Mouse (Mus musculus): ENCODE data around the gene Arrdc1. TPM values are rescaled to one million over a fixed set of nuclear protein-coding genes. Genes with fewer than 3 reads are reported as not detected.
A peak's percentile ranks its signal among the peaks of the same experiment; 100 is the strongest.

The Arrdc1 gene
- polyA plus RNA-seq, 1 experiment from 2014 or later = 90.2 TPM

DNA sequence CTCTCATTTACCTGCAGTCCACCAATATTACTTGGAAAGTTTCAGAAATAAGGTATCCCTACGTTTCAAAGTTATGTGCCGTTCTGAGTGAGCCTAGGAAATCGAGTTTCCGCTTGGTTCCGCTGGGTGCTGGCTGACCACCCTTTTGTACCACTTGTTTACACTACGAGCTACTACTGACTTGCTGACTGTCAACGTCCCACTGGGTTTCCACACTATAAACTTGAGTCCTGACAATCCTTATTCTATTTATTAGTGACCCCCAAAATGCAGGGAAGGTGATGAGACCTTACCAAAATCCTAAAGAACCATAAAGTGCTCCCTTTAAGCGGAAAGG lies 15.2 kb downstream of the Arrdc1 start:
- Histone ChIP-seq H3K4me1 (peaks cover 7% of the 10 kb centered on the region), H3K4me3 (replicated peaks) (peak overlapping the region; percentile 97), H3K27me3 (replicated peaks) (no peaks in the 10 kb centered on the region), H3K36me3 (no peaks in the 10 kb centered on the region), H3K9me3 (no peaks in the 10 kb centered on the region), H3K9ac (peak overlapping the region; percentile 46; the same call in 1 of the 2 replicates), H3K4me2 (peak overlapping the region; percentile 67), H3K27ac (peak overlapping the region; percentile 77)
- 9% methylated on average over 8 of the region's 8 CpGs for WGBS
- ATAC-seq (ENCODE audit: insufficient read depth, low FRiP score, low read depth) = peak; percentile 65

DNA sequence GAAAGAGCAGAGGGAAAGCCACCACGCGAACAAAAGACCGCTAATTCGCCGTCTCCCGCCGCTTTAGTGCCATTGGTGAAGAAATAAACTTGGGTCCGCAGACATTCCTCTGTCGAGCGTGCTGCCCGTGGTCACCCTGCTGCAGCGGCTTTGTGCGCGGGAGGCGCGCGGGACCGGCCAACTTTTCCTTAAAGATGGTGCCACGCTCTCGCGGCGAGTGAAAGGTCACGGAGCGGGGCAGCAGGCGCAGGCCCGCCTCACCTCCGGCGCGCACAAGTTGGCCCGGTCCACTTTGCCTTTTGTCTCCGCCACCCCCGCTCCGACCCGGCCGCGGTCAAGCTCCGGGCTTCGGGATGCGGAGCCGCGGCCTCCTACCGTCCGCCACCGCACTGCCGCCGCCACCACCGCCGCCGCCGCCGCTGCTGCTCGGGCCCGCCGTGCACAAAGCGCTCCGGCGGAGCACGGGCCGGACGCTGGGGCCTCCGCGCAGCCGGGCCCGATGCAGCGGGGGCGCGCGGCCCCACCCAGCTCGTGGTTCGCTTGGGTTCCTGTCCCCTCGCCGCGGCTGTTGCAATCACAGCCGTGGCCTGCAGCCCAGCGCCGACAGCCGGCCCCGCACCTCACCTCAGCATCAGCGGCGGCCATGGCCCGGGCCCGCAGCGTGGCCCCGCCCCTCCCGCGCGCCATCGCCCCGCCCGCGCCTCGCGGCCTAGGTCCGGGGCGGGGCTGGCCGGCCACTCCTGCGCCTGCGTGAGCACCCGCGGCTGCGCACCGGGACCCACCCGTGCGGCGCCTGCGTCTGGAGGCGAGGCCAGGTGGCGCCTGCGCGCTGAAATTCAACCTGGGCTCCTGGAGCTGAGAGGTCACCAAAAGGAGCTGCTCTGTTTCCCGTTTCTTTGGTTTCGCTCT lies 15.9 kb downstream of the Arrdc1 start, which contains the start of gene Ehmt1:
TSS of gene Ehmt1 (minus strand) at position 685 of the 909 bp plus-strand sequence.
- ATAC-seq (ENCODE audit: insufficient read depth, low FRiP score, low read depth) = peak; percentile 99
- Histone ChIP-seq H3K27me3 (replicated peaks) (no peaks in the 10 kb centered on the region), H3K36me3 (no peaks in the 10 kb centered on the region), H3K27ac (peak within 1 kb of the TSS; percentile 94), H3K4me3 (replicated peaks) (peak within 1 kb of the TSS; percentile 97), H3K9ac (peak within 1 kb of the TSS; percentile 96), H3K9me3 (no peaks in the 10 kb centered on the region), H3K4me1 (peaks cover 7% of the 10 kb centered on the region), H3K4me2 (peak within 1 kb of the TSS; percentile 67)
- WGBS = under 1% methylated on average over 93 of the region's 112 CpGs

DNA sequence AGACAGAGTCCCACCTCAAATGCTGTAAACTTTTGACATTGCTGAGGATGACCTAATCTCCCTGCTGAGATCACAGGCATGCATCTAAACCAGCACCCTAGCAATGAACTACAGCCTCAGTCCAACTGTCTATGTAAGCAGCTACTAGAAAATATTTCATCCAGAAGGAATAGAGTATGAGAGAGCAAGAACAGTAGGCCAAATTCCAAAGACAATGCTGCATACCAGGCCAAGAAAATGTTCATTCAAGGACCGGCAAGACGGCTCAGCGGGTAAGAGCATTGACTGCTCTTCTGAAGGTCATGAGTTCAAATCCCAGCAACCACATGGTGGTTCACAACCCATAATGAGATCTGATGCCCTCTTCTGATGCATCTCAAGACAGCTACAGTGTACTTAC lies 20.3 kb downstream of the Arrdc1 start:
- no peak overlapping the region for H3K4me2 ChIP-seq
- no peak overlapping the region for H3K9ac ChIP-seq
- no peak overlapping the region for H3K4me3 ChIP-seq (replicated peaks)
- no peak for ATAC-seq (ENCODE audit: insufficient read depth, low FRiP score, low read depth)
- H3K36me3 ChIP-seq = 0 out of 2 replicates have a peak, but pooled peaks cover 3% of the 10 kb centered on the region
- WGBS = 82% methylated on average over 3 of the region's 3 CpGs
- no peak overlapping the region for H3K27ac ChIP-seq
- H3K27me3 ChIP-seq (replicated peaks) = no peaks in the 10 kb centered on the region
- H3K4me1 ChIP-seq = peaks cover 7% of the 10 kb centered on the region
- no peaks in the 10 kb centered on the region for H3K9me3 ChIP-seq

DNA sequence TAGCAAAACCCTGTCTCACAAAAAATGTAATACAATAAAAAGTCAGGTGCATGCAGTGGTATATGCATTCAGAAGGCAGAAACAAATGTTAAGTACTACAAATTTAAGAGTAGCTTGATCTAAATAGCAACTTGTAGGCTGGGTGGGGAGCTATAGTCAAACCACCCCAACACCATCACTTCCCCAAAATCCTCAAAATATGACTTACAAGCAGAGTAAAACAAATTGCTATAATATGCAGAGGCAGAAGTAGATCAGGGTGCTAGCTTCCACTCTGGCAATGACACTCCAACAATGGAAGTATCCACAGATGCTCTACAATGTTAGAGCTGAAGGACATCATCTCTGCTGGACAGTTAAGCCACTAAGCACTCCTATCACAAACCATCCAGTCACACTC lies 22.5 kb downstream of the Arrdc1 start:
- Histone ChIP-seq H3K4me2 (no peak overlapping the region), H3K4me3 (replicated peaks) (no peak overlapping the region), H3K27ac (no peak overlapping the region), H3K9me3 (no peaks in the 10 kb centered on the region), H3K4me1 (peaks cover 2% of the 10 kb centered on the region), H3K36me3 (0 out of 2 replicates have a peak, but pooled peaks cover 3% of the 10 kb centered on the region), H3K27me3 (replicated peaks) (no peaks in the 10 kb centered on the region), H3K9ac (no peak overlapping the region)
- ATAC-seq (ENCODE audit: insufficient read depth, low FRiP score, low read depth) = no peak

DNA sequence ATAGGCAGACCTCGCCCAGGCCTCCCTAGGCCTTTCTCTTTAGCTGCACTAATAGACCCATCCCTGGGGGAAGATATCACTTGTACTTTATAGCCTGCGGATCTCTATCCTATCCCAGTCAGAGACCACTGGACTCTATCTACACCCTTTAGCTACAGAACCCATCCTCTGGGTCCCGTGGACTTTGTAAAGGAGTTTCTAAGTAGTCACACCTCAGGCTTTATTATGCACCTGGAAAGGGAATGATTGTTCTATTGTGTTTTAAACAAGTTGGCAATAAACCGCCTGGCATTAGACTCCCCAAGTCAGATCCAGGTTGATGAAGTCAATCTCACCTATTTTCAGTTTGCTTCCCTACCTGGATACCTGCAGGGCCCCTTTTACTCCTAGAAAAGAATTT lies 22.9 kb downstream of the Arrdc1 start:
- Histone ChIP-seq H3K9ac (no peak overlapping the region), H3K36me3 (0 out of 2 replicates have a peak, but pooled peaks cover 3% of the 10 kb centered on the region), H3K27me3 (replicated peaks) (no peaks in the 10 kb centered on the region), H3K4me1 (no peaks in the 10 kb centered on the region), H3K4me2 (no peak overlapping the region), H3K9me3 (no peaks in the 10 kb centered on the region), H3K27ac (no peak overlapping the region), H3K4me3 (replicated peaks) (no peak overlapping the region)
- WGBS = 94% methylated on average over 4 of the region's 4 CpGs
- no peak for ATAC-seq (ENCODE audit: insufficient read depth, low FRiP score, low read depth)

DNA sequence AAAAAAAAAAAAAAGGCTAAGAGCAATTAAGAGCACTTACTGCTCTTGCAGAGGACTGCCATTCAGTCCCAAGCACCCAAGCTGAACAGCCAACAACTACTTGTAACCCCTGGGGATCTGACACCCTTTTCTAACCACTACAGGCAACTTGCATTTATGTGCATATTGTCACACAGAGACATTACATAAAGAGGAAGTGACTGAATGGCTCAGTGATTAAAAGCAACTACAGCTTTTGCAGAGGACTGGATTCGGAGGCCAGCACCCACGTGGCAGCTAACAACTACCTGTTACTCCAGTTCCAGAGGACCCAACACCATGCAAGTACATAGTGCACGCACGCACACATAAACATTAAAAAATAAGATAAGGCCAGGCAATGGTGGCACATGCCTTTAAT lies 24.6 kb downstream of the Arrdc1 start:
- ATAC-seq (ENCODE audit: insufficient read depth, low FRiP score, low read depth) = no peak
- Histone ChIP-seq H3K27ac (no peak overlapping the region), H3K36me3 (0 out of 2 replicates have a peak, but pooled peaks cover 3% of the 10 kb centered on the region), H3K9me3 (no peaks in the 10 kb centered on the region), H3K9ac (no peak overlapping the region), H3K4me2 (no peak overlapping the region), H3K4me1 (peaks cover 11% of the 10 kb centered on the region; the same call in 1 of the 2 replicates), H3K4me3 (replicated peaks) (no peak overlapping the region), H3K27me3 (replicated peaks) (no peaks in the 10 kb centered on the region)
- 88% methylated on average over 4 of the region's 4 CpGs for WGBS

DNA sequence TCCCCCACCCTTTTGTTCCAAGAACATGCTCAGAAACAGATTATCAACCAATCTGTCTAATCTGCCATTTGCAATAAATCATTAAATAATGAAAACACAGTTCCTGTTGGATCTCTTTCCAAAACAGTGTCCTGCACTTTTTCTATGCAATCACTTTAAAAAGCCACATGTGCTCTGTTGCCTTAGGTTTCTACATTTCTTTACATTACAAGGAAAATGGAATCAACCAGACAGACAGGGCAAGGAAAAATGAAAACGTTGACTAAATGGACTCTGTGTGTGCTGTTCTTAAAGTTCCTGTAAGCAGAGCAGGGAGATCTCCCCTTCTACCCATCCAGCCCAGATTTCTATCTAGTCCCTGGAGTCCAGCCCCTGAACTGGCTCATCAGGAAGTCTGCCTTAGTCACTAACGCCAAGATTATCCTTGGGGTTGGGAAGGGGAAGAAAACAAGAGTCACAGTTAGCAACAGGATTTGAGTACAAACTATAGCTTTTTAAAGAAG lies 29.3 kb downstream of the Arrdc1 start:
- Histone ChIP-seq H3K9ac (no peak overlapping the region), H3K27me3 (replicated peaks) (no peaks in the 10 kb centered on the region), H3K4me2 (no peak overlapping the region), H3K4me3 (replicated peaks) (no peak overlapping the region), H3K9me3 (no peaks in the 10 kb centered on the region), H3K36me3 (no peaks in the 10 kb centered on the region), H3K4me1 (peaks cover 26% of the 10 kb centered on the region; the same call in 1 of the 2 replicates), H3K27ac (peak overlapping the region; percentile 37; the same call in 1 of the 2 replicates)
- peak; percentile 27; the same call in 1 of the 2 replicates for ATAC-seq (ENCODE audit: insufficient read depth, low FRiP score, low read depth)
- 20% methylated on average over 2 of the region's 2 CpGs for WGBS

DNA sequence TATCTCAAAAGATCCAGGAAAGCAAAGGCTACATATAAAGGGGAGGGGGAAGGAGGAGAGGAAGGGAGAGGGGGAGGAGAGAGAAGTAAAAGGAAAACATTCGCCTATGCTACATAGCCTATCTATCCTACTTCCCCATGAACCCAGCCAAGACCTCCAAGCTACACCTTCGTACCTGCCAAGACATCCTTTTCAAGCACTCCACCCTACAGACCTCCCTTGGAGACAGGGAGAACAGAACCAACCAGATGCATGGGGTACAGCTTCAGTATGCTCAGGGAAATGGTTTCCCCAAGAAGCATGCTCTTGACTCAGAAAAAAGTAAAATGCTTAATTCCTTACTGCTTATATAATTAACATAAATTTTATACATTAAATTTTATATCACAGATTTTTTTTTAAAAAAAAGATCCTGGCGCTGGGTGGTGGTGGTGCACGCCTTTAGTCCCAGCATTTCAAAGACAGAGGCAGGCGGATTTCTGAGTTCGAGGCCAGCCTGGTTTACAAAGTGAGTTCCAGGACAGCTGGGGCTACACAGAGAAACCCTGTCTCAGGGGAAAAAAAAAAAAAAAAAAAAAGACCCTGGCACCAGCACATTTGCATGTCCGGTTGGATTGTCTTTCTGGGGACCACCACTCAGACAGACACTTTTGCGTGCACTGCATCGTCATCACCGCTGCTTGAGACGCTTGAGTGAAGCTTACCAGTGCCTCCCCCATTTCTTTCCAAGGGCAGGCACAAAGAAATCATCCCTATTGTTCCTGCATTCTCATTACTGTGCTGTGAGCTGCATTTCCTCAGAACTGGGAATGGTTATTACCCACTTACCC lies 30.0 kb downstream of the Arrdc1 start:
- no peaks in the 10 kb centered on the region for H3K9me3 ChIP-seq
- no peak for ATAC-seq (ENCODE audit: insufficient read depth, low FRiP score, low read depth)
- H3K27me3 ChIP-seq (replicated peaks) = no peaks in the 10 kb centered on the region
- no peak overlapping the region for H3K9ac ChIP-seq
- WGBS = 77% methylated on average over 11 of the region's 11 CpGs
- H3K4me3 ChIP-seq (replicated peaks) = no peak overlapping the region
- peaks cover 26% of the 10 kb centered on the region; the same call in 1 of the 2 replicates for H3K4me1 ChIP-seq
- H3K27ac ChIP-seq = no peak overlapping the region
- no peaks in the 10 kb centered on the region for H3K36me3 ChIP-seq
- no peak overlapping the region for H3K4me2 ChIP-seq

DNA sequence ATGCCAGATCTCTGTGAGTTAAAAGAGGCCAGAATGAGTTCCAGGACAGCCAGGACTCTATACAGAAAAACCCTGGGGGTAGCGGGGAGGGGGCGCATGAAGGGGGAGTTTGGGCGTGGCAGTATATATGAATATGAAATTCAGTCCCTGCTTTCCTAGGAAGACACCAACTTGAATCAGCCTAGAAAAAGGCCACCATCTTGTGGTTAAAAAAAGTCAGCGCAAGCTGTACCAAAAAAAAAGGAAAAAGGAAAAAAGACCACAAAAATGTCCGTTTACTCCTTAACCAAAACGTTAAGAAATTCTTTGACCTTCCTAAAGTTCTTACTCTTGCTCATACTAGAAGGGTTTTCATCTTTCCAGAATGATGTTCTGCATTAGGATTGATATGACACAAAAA lies 32.1 kb downstream of the Arrdc1 start:
- Histone ChIP-seq H3K4me1 (peaks cover 26% of the 10 kb centered on the region; the same call in 1 of the 2 replicates), H3K4me3 (replicated peaks) (no peak overlapping the region), H3K9me3 (no peaks in the 10 kb centered on the region), H3K27me3 (replicated peaks) (no peaks in the 10 kb centered on the region), H3K4me2 (no peak overlapping the region), H3K9ac (no peak overlapping the region), H3K36me3 (no peaks in the 10 kb centered on the region), H3K27ac (no peak overlapping the region)
- WGBS = 71% methylated on average over 6 of the region's 6 CpGs
- no peak for ATAC-seq (ENCODE audit: insufficient read depth, low FRiP score, low read depth)

DNA sequence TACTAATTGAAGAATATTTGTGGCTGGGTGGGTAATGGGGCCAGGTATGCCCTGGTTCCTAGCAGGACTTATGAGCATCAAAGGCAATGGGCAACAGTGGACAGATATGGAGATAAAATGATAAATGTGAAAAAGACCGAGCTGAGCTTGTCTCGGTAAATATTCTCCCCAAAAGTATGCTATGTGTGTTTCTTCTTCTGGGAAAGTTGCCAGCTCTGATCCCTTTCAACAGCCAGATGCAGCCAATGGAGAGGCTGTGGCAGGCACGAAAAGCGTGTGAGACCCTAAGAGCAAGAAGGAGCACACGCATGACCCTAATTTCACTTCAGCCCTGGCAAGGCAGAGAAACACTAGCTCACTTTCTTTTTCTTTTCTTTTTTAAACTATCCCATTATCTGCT lies 34.0 kb downstream of the Arrdc1 start:
- no peaks in the 10 kb centered on the region for H3K9me3 ChIP-seq
- no peak overlapping the region for H3K4me3 ChIP-seq (replicated peaks)
- no peak overlapping the region for H3K4me2 ChIP-seq
- H3K4me1 ChIP-seq = peaks cover 20% of the 10 kb centered on the region; the same call in 1 of the 2 replicates
- no peaks in the 10 kb centered on the region for H3K36me3 ChIP-seq
- 37% methylated on average over 5 of the region's 5 CpGs for WGBS
- H3K9ac ChIP-seq = no peak overlapping the region
- no peaks in the 10 kb centered on the region for H3K27me3 ChIP-seq (replicated peaks)
- ATAC-seq (ENCODE audit: insufficient read depth, low FRiP score, low read depth) = no peak
- H3K27ac ChIP-seq = peak overlapping the region; percentile 21; the same call in 1 of the 2 replicates

DNA sequence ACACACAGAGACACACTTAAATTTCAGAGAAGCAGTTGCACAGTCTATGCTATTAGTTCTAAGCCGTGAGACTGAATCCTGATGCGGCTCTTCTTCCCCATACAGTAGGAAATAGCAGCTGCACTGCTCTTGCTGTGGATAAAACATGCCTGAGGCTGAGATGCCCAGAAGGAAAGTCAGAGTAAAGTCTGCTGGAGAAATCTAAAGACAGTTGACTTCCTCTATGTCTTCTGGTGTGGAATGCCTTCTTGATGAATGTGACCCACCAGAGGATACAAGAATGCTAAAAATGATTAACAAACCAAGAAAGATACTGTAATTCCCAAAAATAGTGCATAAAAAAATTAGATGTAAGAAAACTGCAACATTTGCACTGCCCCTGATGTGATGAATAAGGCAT lies 35.8 kb downstream of the Arrdc1 start:
- H3K27me3 ChIP-seq (replicated peaks) = no peaks in the 10 kb centered on the region
- H3K27ac ChIP-seq = no peak overlapping the region
- no peak overlapping the region for H3K4me3 ChIP-seq (replicated peaks)
- H3K4me1 ChIP-seq = peaks cover 15% of the 10 kb centered on the region; the same call in 1 of the 2 replicates
- H3K36me3 ChIP-seq = no peaks in the 10 kb centered on the region
- H3K9me3 ChIP-seq = no peaks in the 10 kb centered on the region
- 90% methylated on average over 2 of the region's 2 CpGs for WGBS
- no peak overlapping the region for H3K9ac ChIP-seq
- ATAC-seq (ENCODE audit: insufficient read depth, low FRiP score, low read depth) = no peak
- no peak overlapping the region for H3K4me2 ChIP-seq
